In genomic region chr1:133878825-133879423, GRCm38 (mm10) we compare ENCODE assay signal across 15 mouse cellular contexts. TPM values are rescaled to one million over a fixed set of nuclear protein-coding genes. Genes with fewer than 3 reads are reported as not detected.
DNase-seq lines count a peak whose midpoint lies in the region; ATAC-seq and TF ChIP-seq lines count a peak whose summit lies in the region.
"Had no signal": no experiment of that assay in that cellular context is flagged by ENCODE, and none has a peak within 500 bp of the region (broad histone marks: within the 10 kb centered on the region; RNA-seq: fewer than 3 reads in every experiment).

No protein-coding gene starts in this region.

- no peak overlapping the region for H3K4me2 ChIP-seq in forebrain, embryonic 16.5 days (ENCODE audit: low read length)
- H3K4me2 ChIP-seq: forebrain, embryonic 12.5 days; liver, embryonic 12.5 days; midbrain, embryonic 13.5 days had no signal

- ATAC-seq in forebrain, embryonic 16.5 days: no peak
- ATAC-seq: hindbrain, embryonic 16.5 days; liver, embryonic 12.5 days; midbrain, embryonic 13.5 days; Patski had no signal

- H3K9me3 ChIP-seq in forebrain, embryonic 16.5 days (ENCODE audit: control insufficient read depth, low read length): no peaks in the 10 kb centered on the region
- H3K9me3 ChIP-seq: forebrain, embryonic 12.5 days; liver, embryonic 12.5 days; midbrain, embryonic 13.5 days had no signal

- WGBS in kidney, adult 2 months: 44% methylated on average over 12 of the region's 12 CpGs
- WGBS in forebrain, embryonic 16.5 days: 86% methylated on average over 12 of the region's 12 CpGs

- H3K36me3 ChIP-seq in kidney, adult 2 months (ENCODE audit: control insufficient read depth, insufficient read depth, low read length): no peaks in the 10 kb centered on the region
- H3K36me3 ChIP-seq in forebrain, embryonic 16.5 days (ENCODE audit: control insufficient read depth, insufficient read depth): no peaks in the 10 kb centered on the region
- H3K36me3 ChIP-seq: forebrain, embryonic 12.5 days; liver, embryonic 12.5 days; midbrain, embryonic 13.5 days had no signal

- peaks cover 5% of the 10 kb centered on the region; the same call in 1 of the 2 replicates for H3K4me1 ChIP-seq in kidney, adult 2 months (ENCODE audit: control insufficient read depth, insufficient read depth, low read length)
- peaks cover 10% of the 10 kb centered on the region for H3K4me1 ChIP-seq in forebrain, embryonic 16.5 days (replicated peaks; ENCODE audit: control insufficient read depth, insufficient read depth, low read length)

- no peak for TF ChIP-seq CTCF in kidney, adult 2 months (conservative IDR thresholded peaks at IDR 0.05; ENCODE audit: insufficient read depth, insufficient read length, low read depth, low read length)

- no peak overlapping the region for H3K9ac ChIP-seq in forebrain, embryonic 16.5 days (replicated peaks; ENCODE audit: low read depth, low read length)
- H3K9ac ChIP-seq: forebrain, embryonic 12.5 days; liver, embryonic 12.5 days; midbrain, embryonic 13.5 days had no signal

- no peak for TF ChIP-seq POLR2A in kidney, adult 2 months (IDR thresholded peaks at IDR 0.05; ENCODE audit: low read depth, low read length)

- no peaks in the 10 kb centered on the region for H3K27me3 ChIP-seq in kidney, adult 2 months (replicated peaks; ENCODE audit: control insufficient read depth, insufficient read depth, low read length)
- H3K27me3 ChIP-seq in forebrain, embryonic 16.5 days (replicated peaks; ENCODE audit: control insufficient read depth, insufficient read depth, low read length): no peaks in the 10 kb centered on the region
- H3K27me3 ChIP-seq: liver, embryonic 12.5 days; midbrain, embryonic 13.5 days; Patski had no signal

- H3K4me3 ChIP-seq in kidney, adult 2 months (ENCODE audit: insufficient read depth, low read depth, low read length): no peak overlapping the region
- no peak overlapping the region for H3K4me3 ChIP-seq in forebrain, embryonic 16.5 days (replicated peaks; ENCODE audit: low read length)
- H3K4me3 ChIP-seq: forebrain, embryonic 12.5 days; heart, adult 2 months; layer of hippocampus, adult 2 months; liver, embryonic 12.5 days; midbrain, embryonic 13.5 days had no signal

- peak; percentile 36 for DNase-seq in lung, postnatal 36 days
- DNase-seq in lung, adult 18-20 months: no peak
- DNase-seq in kidney, adult 2 months: peak; percentile 59
- DNase-seq in kidney, postnatal 10 days: peak; percentile 60
- peak; percentile 22 to 43 for DNase-seq in thymus, postnatal 36 days
- DNase-seq in cerebellum, adult 11-12 months: no peak
- DNase-seq: cerebellum, adult 9-10 months; heart, adult 2 months had no signal

- no peak overlapping the region for H3K27ac ChIP-seq in kidney, adult 2 months (ENCODE audit: insufficient read depth, low read depth, low read length)
- H3K27ac ChIP-seq in forebrain, embryonic 16.5 days (ENCODE audit: low read length): no peak overlapping the region
- H3K27ac ChIP-seq: forebrain, embryonic 12.5 days; heart, adult 2 months; layer of hippocampus, adult 2 months; liver, embryonic 12.5 days; midbrain, embryonic 13.5 days had no signal

RNA-seq across cellular contexts. Expression of gene Optc, which starts 28.9 kb away (rescaled TPM):
- polyA plus RNA-seq in kidney, adult 2 months (2012; rRNA removed): 0.48 and 1.5 TPM in 2 replicates
- polyA plus RNA-seq in forebrain, embryonic 16.5 days (2015; fragmentation: Nextera tagmentation; extraction: Ambion mirVana): 1.7 and 2.2 TPM in 2 replicates

RNA-seq across cellular contexts. Expression of gene Prelp, which starts 42.3 kb away (rescaled TPM):
- polyA plus RNA-seq in kidney, adult 2 months (2012; rRNA removed): 35.0 and 38.2 TPM in 2 replicates
- 2.8 and 2.9 TPM in 2 replicates for polyA plus RNA-seq in forebrain, embryonic 16.5 days (2015; fragmentation: Nextera tagmentation; extraction: Ambion mirVana)

Comparison
In these comparisons a context has a peak if more than half of its experiments do, and no peak if none do; other contexts are left out.
1. DNase-seq: peak in lung, postnatal 36 days (single experiment), kidney, adult 2 months (single experiment), kidney, postnatal 10 days (single experiment) and thymus, postnatal 36 days (2 of 2); none in lung, adult 18-20 months (0 of 2) and cerebellum, adult 11-12 months (single experiment).